Mouse (Mus musculus): Measurements from ENCODE around the gene Heatr6.

The Heatr6 gene

DNA sequence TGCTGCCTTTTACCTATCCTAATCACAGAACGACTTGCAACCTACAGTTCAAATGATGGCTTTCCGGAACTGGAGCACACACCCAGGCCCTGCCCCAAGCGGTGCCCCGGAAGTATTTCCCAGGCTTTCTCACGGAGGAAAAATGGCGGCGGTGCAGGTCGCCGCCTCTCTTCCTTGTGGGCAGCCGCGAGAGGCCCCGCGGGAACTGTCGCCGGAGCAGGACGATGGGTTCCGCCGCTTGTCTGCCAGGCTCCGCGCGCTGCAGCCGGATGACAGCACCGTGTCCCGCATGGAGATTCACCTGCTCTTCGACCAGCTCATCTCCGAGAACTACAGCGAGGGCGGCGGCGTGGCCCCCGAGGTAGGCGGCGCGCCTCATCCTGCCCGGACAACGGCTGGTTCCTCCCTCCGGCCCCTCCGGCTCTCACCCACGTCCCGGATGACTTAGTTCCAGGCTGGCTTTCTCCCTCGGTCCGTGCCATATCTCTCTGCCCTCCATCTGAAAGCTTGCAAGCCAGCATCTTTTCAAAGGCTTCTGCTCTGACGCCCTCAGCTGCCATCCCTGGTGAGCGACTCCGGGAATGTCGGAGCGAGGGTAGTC, at the start of gene Heatr6:
Heatr6 (plus strand) TSS at position 116 of the 601 bp plus-strand sequence.
- DNase-seq (ENCODE audit: low spot score), result peak; percentile 84

- DNase-seq (ENCODE audit: low spot score), result no peak
Observed at GRCm38 (mm10) chr11:83703705-83704104, 49.8 kb upstream of the Heatr6 start, which contains the start of gene Wfdc17. Wfdc17 (plus strand) TSS chr11:83703991.

- no peak for DNase-seq (ENCODE audit: low spot score)
Observed at GRCm38 (mm10) chr11:83708715-83709114, 44.8 kb upstream of the Heatr6 start, which contains the start of gene Wfdc18. Wfdc18 (plus strand) TSS chr11:83709015.

DNA sequence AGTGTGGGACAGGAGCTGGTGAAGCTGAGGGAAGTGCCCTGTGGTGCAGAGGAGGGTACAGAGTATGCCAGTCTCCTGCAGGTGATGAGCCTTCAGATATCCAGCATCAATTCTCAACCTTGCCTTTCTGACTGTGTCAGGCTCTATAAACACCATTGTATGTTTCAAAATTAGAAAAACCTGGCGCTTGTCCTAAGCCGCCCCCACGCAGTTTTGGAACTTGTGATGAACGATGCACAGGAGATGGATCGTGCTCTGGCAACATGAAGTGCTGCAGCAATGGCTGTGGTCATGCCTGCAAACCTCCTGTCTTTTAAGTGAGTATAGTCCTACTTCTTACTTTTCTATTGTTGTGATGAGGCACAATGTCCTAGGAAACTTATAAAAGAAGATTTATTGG, 43.8 kb upstream of the Heatr6 start:
- DNase-seq (ENCODE audit: low spot score), result no peak

GRCm38 (mm10) chr11:83712671-83713070, 40.8 kb upstream of the Heatr6 start:
- no peak for DNase-seq (ENCODE audit: low spot score)

DNA sequence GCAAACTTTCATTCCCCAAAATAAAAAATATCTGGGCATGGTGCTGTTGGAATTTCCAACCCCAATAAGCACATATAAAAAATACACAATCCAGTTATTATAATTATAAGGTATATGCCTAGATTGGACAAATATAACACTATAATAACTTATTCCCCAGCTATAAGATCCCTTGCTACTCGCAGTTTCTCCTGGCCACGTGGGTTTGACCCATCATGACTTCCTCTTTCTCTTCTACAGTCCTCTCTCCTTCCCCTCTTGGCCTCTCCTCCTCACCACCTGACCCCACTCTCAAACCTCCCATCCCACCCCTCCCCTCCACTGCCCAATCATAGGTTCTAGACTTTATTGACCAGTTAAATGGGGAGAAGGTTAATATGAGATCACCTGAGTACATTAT, 39.6 kb upstream of the Heatr6 start:
- no peak for DNase-seq (ENCODE audit: low spot score)

DNA sequence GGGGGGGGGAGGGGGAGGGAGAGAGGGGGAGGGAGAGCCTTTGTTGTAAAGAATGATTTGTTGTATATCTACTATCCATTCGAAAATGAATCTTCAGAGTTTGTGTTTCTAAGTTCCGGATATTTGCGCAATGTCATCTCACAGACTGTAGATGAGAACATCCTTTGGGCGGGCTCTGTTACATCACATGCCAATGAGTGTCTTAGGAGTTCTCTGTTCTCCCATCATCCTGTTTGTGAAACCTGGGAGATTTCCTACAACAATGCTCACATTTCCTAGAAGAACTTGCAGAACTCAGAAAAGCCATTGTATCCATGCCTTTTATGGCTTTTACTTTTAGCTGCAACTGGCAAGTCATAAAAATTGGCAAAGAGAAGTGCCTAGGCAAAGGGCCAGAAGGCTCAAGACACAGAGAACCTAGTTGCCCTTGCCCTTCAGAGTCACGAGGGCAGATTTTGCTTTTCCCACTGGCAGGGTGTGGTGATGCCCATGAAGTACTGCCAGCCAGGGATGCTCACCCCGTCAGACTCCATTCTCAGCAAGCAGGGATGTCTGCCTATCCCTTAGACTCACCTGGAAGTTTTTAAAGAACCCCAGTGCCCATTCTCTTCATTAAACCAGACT, 36.3 kb upstream of the Heatr6 start:
- no peak for DNase-seq (ENCODE audit: low spot score)

DNA sequence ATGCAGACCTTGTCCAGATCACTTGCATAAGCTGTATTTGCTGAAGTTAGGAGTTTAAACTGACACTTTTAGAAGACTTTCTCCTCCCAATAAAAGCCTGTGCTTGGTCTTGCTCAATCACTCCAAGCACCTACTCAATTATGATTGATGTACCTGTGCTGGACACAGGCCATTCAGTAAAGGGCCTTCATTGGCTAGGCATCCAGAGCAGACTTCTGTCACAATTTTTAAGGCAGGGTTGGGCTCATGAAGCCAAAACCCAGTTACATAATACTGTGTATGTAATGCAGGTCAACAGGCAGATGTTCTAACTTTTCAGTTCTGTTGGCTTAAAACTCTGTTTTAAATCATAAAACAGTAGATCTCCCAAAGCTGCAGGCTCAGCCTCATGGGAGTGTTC, 32.7 kb upstream of the Heatr6 start:
- peak; percentile 4 for DNase-seq (ENCODE audit: low spot score)

GRCm38 (mm10) chr11:83728757-83729432, 24.6 kb upstream of the Heatr6 start:
- no peak for DNase-seq (ENCODE audit: low spot score)

DNA sequence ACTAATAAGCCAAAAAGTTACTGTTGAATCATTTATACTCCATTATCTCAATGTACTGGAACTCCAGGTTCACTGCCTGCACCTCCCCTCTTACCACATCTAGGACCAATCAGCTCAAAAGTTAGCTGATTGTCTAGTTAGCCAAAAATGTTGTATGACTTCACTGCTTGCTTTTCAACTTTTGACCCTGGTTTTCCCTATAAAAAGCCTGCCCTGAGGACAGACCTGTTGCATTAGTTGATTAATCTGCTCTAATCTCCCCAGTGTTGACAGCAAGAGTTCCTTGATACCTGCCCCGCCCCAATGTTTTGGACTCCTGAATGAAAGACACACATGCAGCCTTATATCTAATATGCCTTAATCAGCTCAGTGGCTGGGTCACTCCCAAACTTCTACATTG, 22.4 kb upstream of the Heatr6 start:
- no peak for DNase-seq (ENCODE audit: low spot score)

DNA sequence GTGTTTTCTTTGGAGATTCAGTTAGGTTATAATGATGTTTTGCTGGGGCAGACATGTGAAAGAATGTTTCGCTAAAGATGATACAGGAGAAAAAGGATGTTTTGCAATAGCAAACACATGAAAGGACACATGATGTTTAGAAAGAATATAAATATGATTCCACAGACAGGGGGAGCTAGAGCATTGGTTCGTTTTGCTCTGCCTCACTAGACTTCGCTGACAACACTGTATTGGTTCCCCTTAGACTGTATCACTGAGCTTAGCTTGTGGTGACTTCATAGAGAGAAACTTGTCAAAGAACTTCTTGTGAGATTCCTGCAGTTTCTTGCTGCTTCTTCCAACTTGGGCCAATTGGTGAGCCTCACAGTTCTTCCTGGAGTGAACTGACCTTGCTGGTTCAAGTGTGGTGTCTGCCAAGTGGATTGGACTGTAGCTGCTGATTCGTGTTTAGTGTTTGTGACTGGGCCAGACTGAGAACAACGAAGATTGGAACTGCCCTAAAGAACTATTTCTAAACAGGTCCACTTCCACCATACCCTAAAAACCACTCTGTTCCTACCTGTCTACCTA, 20.3 kb upstream of the Heatr6 start:
- no peak for DNase-seq (ENCODE audit: low spot score)

- no peak for DNase-seq (ENCODE audit: low spot score)
Observed at GRCm38 (mm10) chr11:83734215-83734614, 19.3 kb upstream of the Heatr6 start.

DNA sequence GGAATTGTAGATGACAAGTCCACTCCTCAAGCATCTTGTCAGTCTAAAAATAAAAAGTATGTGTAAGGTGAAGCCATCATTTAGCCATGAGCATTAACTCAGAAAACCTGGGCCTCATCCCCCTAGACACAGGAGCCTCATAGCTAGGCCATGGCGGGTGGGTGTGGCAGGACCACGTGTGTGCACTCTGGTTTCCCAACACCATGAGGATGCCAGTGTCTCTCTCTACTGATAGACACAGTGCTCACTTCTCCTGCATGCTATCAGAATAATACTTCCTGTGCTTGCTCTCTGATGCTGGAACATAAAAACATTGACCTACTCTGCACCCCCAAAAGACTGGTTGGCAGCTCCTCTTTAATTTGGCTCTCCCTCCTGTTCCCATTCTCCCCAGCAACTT, 17.6 kb upstream of the Heatr6 start:
- DNase-seq (ENCODE audit: low spot score), result no peak

DNA sequence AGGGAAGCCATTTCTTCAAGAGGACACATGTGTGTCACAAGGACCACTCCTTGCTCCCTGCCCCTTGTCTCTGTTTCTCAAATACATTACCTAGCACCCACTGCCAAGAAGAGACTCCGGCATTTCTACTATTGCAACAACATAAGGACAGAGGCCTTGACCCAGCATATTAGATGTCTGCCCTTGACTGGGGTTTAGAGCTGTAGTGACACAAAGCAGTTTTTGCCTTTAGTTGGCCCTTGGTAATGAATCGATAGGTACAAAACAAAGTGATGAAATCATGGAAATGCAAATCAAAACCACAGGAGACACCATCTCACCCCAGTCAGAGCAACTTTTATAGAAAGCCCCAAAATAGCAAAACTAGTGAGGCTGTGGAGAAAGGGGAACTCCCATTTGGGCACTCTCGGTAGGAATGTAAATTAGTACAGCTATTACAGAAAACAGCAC, 16.4 kb upstream of the Heatr6 start:
- DNase-seq (ENCODE audit: low spot score), result no peak

DNA sequence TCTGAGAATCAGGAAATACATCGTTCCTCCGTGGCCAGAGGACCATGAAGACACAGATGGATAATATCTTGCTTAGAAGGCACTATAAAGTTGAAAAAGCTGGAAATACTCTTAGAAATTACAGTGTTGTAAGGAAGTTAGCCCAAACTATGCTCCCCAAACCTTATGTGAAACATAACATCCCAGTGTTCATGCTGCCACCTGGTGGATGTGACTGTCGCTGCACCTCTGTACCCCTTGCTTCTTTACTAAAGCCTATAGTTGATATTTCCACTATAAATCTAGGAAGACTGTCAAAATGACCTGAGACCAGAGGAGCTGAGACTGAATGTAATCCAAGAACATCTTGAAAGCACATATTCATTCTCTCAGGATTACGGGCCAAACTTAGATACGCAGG, 14.3 kb upstream of the Heatr6 start:
- DNase-seq (ENCODE audit: low spot score), result peak; percentile 68

GRCm38 (mm10) chr11:83740443-83740991, 13.0 kb upstream of the Heatr6 start:
- DNase-seq (ENCODE audit: low spot score), result no peak

DNA sequence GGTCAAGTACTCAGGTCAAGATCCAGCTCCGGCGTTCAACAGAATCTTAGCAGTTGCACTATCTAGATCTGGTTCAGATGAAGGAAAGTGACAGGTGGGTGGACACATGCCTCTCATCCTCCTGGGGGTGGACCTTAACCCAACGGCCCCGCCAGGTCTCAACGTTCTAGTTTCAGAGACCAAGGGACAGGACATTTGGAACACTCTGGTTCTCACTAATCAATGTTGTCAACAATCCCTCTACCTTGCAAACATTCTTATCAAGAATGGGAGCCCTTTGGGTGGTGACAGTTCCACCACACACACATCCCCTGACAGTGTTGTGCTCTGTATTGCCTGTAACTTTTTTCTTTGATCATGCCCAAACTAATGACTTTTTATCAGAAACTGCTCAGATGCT, 11.7 kb upstream of the Heatr6 start:
- DNase-seq (ENCODE audit: low spot score), result no peak

DNA sequence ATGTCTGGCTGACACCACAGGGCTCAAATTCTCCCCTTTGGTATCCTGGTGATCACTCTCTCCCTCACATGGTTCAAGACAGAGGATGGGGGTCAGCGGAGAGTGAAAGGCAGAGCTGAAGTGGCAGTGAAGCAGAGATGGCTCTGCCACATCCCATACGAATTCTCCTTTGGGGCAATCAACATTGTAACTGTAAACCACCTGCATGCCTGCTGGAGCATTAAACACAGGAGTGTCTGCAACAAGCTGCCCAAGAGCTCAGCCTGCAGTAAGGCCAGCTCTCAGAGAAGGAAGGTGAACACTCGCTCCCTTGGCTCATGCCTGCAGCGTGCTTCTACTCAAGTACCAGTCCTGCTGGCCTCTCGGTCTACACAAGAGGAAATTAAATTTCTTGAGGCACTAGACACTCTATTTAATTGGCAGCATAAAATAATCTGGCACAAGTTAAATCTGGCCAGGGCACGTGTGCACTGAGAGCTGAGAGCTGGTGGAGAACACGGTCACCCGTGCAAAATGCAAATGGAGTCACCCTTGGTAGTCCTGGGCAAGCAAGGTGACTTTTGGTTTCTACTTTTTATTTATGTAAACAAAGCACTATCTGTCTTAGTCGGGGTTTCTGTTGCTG, 10.7 kb upstream of the Heatr6 start:
- DNase-seq (ENCODE audit: low spot score), result no peak

DNA sequence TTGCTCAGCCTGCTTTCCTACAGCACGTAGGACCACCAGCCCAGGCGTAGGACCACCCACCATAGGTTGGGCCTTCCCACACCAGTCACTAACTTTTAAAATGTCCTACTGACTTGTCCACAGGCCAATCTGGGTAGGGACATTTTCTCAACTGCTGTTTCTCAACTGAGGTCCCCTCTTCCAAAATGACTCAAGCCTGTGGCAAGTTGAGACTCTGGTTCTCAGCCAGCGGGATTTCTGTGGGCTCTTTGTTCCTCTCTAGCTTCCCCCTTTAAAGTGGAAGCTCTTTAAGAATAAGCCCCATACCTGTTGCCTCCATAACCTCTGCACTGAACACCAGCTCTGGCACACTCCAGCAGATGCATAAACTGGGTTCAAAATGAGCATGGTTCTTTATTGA, 10.0 kb upstream of the Heatr6 start:
- DNase-seq (ENCODE audit: low spot score), result no peak

- DNase-seq (ENCODE audit: low spot score), result no peak
Observed at GRCm38 (mm10) chr11:83746152-83746551, 7.3 kb upstream of the Heatr6 start.

GRCm38 (mm10) chr11:83746681-83747080, 6.8 kb upstream of the Heatr6 start, which contains the start of gene Wfdc21:
Wfdc21 (plus strand) TSS chr11:83746940.
- DNase-seq (ENCODE audit: low spot score), result no peak

Measured in ovary, postnatal 14 days (tissue).